Mouse (Mus musculus) forebrain, postnatal 0 days (tissue): ENCODE data around the gene Syde1. TPM values are rescaled to one million over a fixed set of nuclear protein-coding genes. Genes with fewer than 3 reads are reported as not detected.

Experiments
- ATAC-seq: fragments of 200-750 bp; cut with Nextera tagmentation; 2 replicates; pipeline ENCODE4 v1.8.0; 2017; ENCODE audit warnings: mild to moderate bottlenecking, moderate library complexity
- DNase-seq: peaks from one replicate; pipeline ENCODE4 v3.0.0-alpha.2; 2015
- H3K27ac ChIP-seq: fragments of 300-500 bp; sonication (generic); 2 replicates; pipeline ENCODE4 v1.5.1; 2014; ENCODE audit warnings: low read depth, mild to moderate bottlenecking, antibody characterized with exemption, low read length, moderate library complexity, mixed read lengths
- H3K27me3 ChIP-seq: fragments of 300-500 bp; sonication (generic); 2 replicates; pipeline ENCODE4 v1.6.1; 2014; ENCODE audit warnings: mild to moderate bottlenecking, low read length, mixed read lengths; ENCODE audit not compliant: insufficient read depth
- H3K36me3 ChIP-seq: fragments of 300-500 bp; sonication (generic); 2 replicates; pipeline ENCODE4 v1.6.1; 2014; ENCODE audit warnings: mild to moderate bottlenecking, moderate library complexity; ENCODE audit not compliant: insufficient read depth
- H3K4me1 ChIP-seq: fragments of 300-500 bp; sonication (generic); 2 replicates; pipeline ENCODE4 v1.6.1; 2014; ENCODE audit warnings: antibody characterized with exemption; ENCODE audit not compliant: insufficient read depth
- H3K4me2 ChIP-seq: fragments of 300-500 bp; sonication (generic); 2 replicates; pipeline ENCODE4 v1.6.1; 2014; ENCODE audit warnings: low read depth, mild to moderate bottlenecking, moderate library complexity
- H3K4me3 ChIP-seq: fragments of 300-500 bp; sonication (generic); 2 replicates; pipeline ENCODE4 v1.5.1; 2014; ENCODE audit warnings: low read depth, low read length, mixed read lengths
- H3K9ac ChIP-seq: fragments of 300-500 bp; sonication (generic); 2 replicates; pipeline ENCODE4 v1.6.1; 2014; ENCODE audit warnings: mild to moderate bottlenecking
- H3K9me3 ChIP-seq: fragments of 300-500 bp; sonication (generic); 2 replicates; pipeline ENCODE4 v1.6.1; 2016; ENCODE audit warnings: low read length
- CTCF ChIP-seq: sonication (generic); IDR thresholded peaks from 2 replicates; pipeline ENCODE4 v1.5.1; 2016; ENCODE audit warnings: antibody characterized with exemption, control low read depth, low read depth
- WGBS: fragments of 180-500 bp; shearing (Covaris S2); extraction: QIAGEN DNeasy Blood & Tissue Kit; methylation state at CpG from one replicate; pipeline ENCODE4 v1.1.7; 2014; 5-methylcytosine and 5-hydroxymethylcytosine counted together
- polyA plus RNA-seq: library from polyadenylated mRNA; unstranded; fragments of >200 nt; fragmentation: Nextera tagmentation; extraction: Ambion mirVana; gene quantifications from 2 replicates; pipeline ENCODE4 v1.2.1, GENCODE M21; 2015
- total RNA-seq: library from RNA; depleted of rRNA; stranded (reverse); fragments of >200 nt; gene quantifications from 2 replicates; pipeline ENCODE4 v1.2.3, GENCODE M21; 2014

The Syde1 gene
- total and polyA plus RNA-seq, 2 experiments from 2014 or later: 2.8 to 9.0 TPM

DNA sequence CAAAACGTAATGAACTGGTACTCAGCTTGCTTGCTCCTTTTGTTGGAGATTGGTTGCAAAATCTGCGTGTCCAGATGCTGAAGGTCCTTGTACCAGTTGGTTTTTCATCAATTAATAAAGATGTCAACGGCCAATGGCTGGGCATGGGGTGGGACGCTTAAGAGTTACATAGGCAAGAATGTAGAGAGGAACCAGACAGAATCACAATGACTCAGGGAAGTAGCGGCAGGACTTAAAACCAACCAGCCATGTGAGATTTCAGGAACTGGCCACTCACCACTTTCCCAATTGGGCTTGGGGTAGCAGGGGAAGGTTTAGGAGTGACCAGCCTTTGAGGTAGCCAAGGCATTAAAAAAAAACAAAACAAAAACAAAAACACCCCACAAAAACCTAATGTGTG is 8.1 kb upstream of the Syde1 start:
- no peak overlapping the region for H3K4me3 ChIP-seq
- H3K9ac ChIP-seq: no peak overlapping the region
- H3K4me2 ChIP-seq: no peak overlapping the region
- WGBS: 89% methylated on average over 5 of the region's 5 CpGs
- no peaks in the 10 kb centered on the region for H3K27me3 ChIP-seq
- ATAC-seq (no peak), DNase-seq (no peak)
- no peak for TF ChIP-seq CTCF
- H3K27ac ChIP-seq: no peak overlapping the region
- H3K36me3 ChIP-seq: no peaks in the 10 kb centered on the region
- no peaks in the 10 kb centered on the region for H3K9me3 ChIP-seq
- H3K4me1 ChIP-seq: no peaks in the 10 kb centered on the region

DNA sequence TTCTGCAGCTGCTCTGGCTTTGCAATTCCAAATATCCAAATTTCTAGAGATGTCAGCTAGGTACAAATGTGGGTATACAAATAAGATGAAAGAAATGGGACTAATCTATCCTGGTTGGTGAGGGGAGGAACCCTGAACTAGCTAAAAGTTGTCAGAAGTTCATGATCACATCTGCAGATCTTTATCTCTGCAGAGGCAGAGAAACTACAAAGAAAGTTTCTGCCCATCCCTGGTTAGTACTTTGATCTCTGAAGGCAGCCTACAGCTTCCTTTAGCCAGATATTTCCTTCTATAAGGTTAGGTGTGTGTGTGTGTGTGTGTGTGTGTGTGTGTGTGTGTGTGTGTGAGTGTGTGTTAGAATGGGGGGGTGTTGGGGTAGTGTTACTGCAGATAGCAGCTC is 2.8 kb upstream of the Syde1 start:
- H3K9me3 ChIP-seq: no peaks in the 10 kb centered on the region
- no peak overlapping the region for H3K9ac ChIP-seq
- H3K36me3 ChIP-seq: no peaks in the 10 kb centered on the region
- ATAC-seq (no peak), DNase-seq (no peak)
- H3K27me3 ChIP-seq: no peaks in the 10 kb centered on the region; the same call in 1 of the 2 replicates
- H3K4me2 ChIP-seq: no peak overlapping the region
- no peaks in the 10 kb centered on the region for H3K4me1 ChIP-seq
- no peak overlapping the region for H3K27ac ChIP-seq
- H3K4me3 ChIP-seq: no peak overlapping the region
- TF ChIP-seq CTCF: no peak

DNA sequence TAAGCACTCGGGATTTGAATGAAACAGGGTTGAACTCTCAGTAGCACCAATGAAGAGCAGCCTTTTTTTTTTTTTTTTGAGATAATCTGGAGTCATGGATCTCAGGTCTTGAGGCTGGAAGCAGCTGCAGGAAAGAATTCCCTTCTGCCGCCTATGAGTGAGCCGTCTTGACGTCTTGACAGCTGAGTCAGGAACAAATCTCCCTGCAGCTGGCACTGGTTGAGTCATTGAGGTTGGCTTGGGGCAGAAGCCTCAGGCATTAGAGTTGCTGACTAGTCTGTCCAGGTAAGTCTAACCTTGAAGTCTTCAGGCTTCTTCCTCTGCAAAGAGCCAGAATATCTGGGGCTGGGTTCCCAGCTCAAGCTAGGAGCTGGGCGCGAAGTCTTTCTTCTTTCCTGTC is 2.4 kb upstream of the Syde1 start:
- 80% methylated on average over 6 of the region's 6 CpGs for WGBS
- H3K9ac ChIP-seq: no peak overlapping the region
- no peaks in the 10 kb centered on the region for H3K4me1 ChIP-seq
- no peaks in the 10 kb centered on the region for H3K9me3 ChIP-seq
- no peak overlapping the region for H3K27ac ChIP-seq
- no peak for TF ChIP-seq CTCF
- no peaks in the 10 kb centered on the region for H3K36me3 ChIP-seq
- H3K4me2 ChIP-seq: no peak overlapping the region
- DNase-seq: no peak
- ATAC-seq: no peak
- H3K4me3 ChIP-seq: no peak overlapping the region
- no peaks in the 10 kb centered on the region; the same call in 1 of the 2 replicates for H3K27me3 ChIP-seq

DNA sequence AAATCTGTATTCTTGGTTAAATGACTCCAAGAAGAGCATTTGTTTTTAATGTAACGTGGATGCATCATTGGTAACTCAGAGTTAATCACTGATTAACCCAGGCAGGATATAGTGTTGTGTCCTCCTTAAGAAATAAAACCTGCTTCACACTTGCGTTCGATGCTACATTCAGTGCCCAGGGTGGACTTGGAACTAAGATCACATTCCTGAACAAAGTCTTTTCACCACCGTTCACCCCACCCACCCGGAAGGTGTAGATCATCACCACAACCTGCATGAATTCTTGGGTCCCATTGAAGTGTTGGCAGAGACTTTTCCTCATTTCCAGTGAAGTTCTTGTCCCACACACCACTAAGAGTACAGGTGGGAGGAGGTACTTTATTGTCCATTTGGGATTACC is 2.0 kb upstream of the Syde1 start:
- 92% methylated on average over 5 of the region's 5 CpGs for WGBS
- Histone ChIP-seq H3K9ac (no peak overlapping the region), H3K27me3 (no peaks in the 10 kb centered on the region; the same call in 1 of the 2 replicates), H3K4me2 (no peak overlapping the region), H3K4me1 (no peaks in the 10 kb centered on the region), H3K36me3 (no peaks in the 10 kb centered on the region), H3K27ac (no peak overlapping the region), H3K4me3 (no peak overlapping the region), H3K9me3 (no peaks in the 10 kb centered on the region)
- TF ChIP-seq CTCF: no peak
- DNase-seq (no peak), ATAC-seq (no peak)

DNA sequence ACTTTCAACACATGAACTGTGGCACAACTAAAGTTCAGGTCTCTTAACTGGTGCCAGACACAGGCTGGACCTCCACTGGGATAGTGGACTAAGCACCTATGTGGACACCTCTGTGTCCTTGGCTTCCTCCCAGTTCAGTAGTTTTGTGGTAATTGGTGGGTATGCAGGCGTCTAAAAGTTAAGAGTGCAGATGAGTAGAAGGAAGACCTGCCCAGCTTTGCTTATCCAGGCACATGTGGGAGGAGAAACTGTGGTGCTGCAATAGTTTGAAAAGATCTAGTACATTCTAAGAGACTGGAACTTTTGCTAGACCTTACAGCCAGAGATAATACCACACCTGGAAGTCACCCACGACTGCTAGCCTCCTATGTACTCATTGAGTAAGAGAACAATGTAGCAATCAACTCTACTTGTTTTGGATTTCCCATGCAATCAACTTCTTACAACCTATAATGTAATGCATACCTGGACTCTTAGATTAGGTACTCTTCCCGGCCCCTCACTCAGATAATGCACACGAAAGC is 1.2 kb upstream of the Syde1 start:
- no peak overlapping the region for H3K4me2 ChIP-seq
- no peaks in the 10 kb centered on the region for H3K4me1 ChIP-seq
- DNase-seq (no peak), ATAC-seq (no peak)
- H3K36me3 ChIP-seq: no peaks in the 10 kb centered on the region
- no peaks in the 10 kb centered on the region for H3K9me3 ChIP-seq
- WGBS: 91% methylated on average over 4 of the region's 4 CpGs
- no peak for TF ChIP-seq CTCF
- no peak overlapping the region for H3K4me3 ChIP-seq
- no peak overlapping the region for H3K9ac ChIP-seq
- H3K27me3 ChIP-seq: no peaks in the 10 kb centered on the region; the same call in 1 of the 2 replicates
- H3K27ac ChIP-seq: no peak overlapping the region

DNA sequence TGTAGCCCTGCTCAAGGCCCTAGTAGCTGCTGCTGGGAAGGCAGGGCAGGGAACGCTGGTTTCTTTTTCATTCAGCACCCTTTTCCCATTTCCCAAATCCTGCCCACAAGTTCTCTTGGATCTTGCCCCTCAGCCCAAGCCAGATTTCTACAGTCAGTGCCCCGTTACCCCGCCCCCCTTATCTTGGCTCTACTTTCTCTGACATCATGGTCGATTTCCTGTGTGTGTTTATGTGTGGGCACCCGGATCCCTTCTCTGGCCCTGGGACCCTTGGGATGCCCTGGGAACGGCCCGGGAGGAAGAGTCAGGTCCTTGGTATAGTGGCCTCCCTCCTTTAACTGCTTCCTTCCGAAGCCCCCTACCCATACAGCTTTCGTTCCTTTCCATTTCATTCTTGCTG is 1.0 kb downstream of the Syde1 start:
- no peak for ATAC-seq
- WGBS: 37% methylated on average over 9 of the region's 9 CpGs
- 0 out of 2 replicates have a peak overlapping the region, but pooled peaks have one; percentile 49 for H3K9ac ChIP-seq

DNA sequence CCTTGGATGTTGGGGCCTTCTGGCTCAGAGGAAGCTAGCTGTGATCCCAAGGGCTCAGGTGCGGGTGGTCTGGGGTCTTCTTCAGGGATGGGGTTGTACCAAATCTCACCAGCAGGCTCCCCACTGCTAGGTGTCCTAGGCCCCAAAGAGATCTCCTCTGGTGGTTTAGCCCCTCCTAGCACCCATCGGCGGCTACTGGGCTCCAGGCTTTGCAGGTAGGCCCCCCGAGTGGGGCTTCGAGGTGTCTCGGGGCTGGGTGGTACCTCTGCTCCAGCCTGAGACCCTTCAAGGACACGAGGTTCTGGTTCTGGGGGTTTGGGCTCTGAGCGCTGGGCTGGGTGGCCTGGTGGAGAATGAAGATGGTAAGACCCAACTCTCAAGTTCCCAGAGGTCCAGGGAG is 1.9 kb downstream of the Syde1 start:
- Histone ChIP-seq H3K9ac (no peak overlapping the region), H3K27ac (no peak overlapping the region), H3K36me3 (peaks cover 3% of the 10 kb centered on the region; the same call in 1 of the 2 replicates), H3K4me3 (no peak overlapping the region), H3K4me1 (no peaks in the 10 kb centered on the region), H3K4me2 (no peak overlapping the region), H3K9me3 (no peaks in the 10 kb centered on the region), H3K27me3 (no peaks in the 10 kb centered on the region; the same call in 1 of the 2 replicates)
- ATAC-seq (no peak), DNase-seq (no peak)
- 96% methylated on average over 8 of the region's 8 CpGs for WGBS
- TF ChIP-seq CTCF: no peak

More for the DNA sequence above, 1.0 kb downstream of the Syde1 start:
- H3K4me1 ChIP-seq: no peaks in the 10 kb centered on the region
- no peak overlapping the region for H3K27ac ChIP-seq
- TF ChIP-seq CTCF: no peak
- no peaks in the 10 kb centered on the region for H3K9me3 ChIP-seq
- peak overlapping the region; percentile 45 for H3K4me3 ChIP-seq
- H3K27me3 ChIP-seq: no peaks in the 10 kb centered on the region; the same call in 1 of the 2 replicates
- 0 out of 2 replicates have a peak, but pooled peaks cover under 1% of the 10 kb centered on the region for H3K36me3 ChIP-seq
- no peak for DNase-seq
- H3K4me2 ChIP-seq: peak overlapping the region; percentile 76
